Mouse (Mus musculus): Measurements from ENCODE around the gene Tmem132d. TPM values are rescaled to one million over a fixed set of nuclear protein-coding genes. Genes with fewer than 3 reads are reported as not detected.

Tmem132d gene
- polyA plus RNA-seq, 1 experiment from 2014 or later = 2.1 TPM

GRCm38 (mm10) chr5:128336841-128337240 lies 96.0 kb downstream of the Tmem132d start:
- no peaks in the 10 kb centered on the region for H3K36me3 ChIP-seq (ENCODE audit: control insufficient read depth, insufficient read depth, low read length)
- no peaks in the 10 kb centered on the region for H3K27me3 ChIP-seq (ENCODE audit: control insufficient read depth, insufficient read depth, low read length)
- H3K9ac ChIP-seq (ENCODE audit: low read length) = no peak overlapping the region
- H3K4me3 ChIP-seq (ENCODE audit: low read depth, low read length) = no peak overlapping the region
- ATAC-seq (ENCODE audit: insufficient read depth, low FRiP score, low TSS enrichment) (no peak), DNase-seq (ENCODE audit: low spot score) (no peak)
- no peak overlapping the region for H3K27ac ChIP-seq (ENCODE audit: low read depth, low read length)
- no peak overlapping the region for H3K4me2 ChIP-seq (ENCODE audit: low read depth)
- WGBS = 67% methylated on average over 7 of the region's 7 CpGs
- H3K9me3 ChIP-seq (ENCODE audit: control insufficient read depth, low read length) = no peaks in the 10 kb centered on the region
- H3K4me1 ChIP-seq (ENCODE audit: control insufficient read depth, insufficient read depth, low read length) = no peaks in the 10 kb centered on the region

GRCm38 (mm10) chr5:128332766-128333165 lies 100.1 kb downstream of the Tmem132d start:
- no peak for ATAC-seq (ENCODE audit: insufficient read depth, low FRiP score, low TSS enrichment)
- Histone ChIP-seq H3K9ac (ENCODE audit: low read length) (no peak overlapping the region), H3K4me2 (ENCODE audit: low read depth) (no peak overlapping the region), H3K4me1 (ENCODE audit: control insufficient read depth, insufficient read depth, low read length) (no peaks in the 10 kb centered on the region), H3K36me3 (ENCODE audit: control insufficient read depth, insufficient read depth, low read length) (no peaks in the 10 kb centered on the region), H3K9me3 (ENCODE audit: control insufficient read depth, low read length) (no peaks in the 10 kb centered on the region), H3K4me3 (ENCODE audit: low read depth, low read length) (no peak overlapping the region), H3K27me3 (ENCODE audit: control insufficient read depth, insufficient read depth, low read length) (no peaks in the 10 kb centered on the region), H3K27ac (ENCODE audit: low read depth, low read length) (no peak overlapping the region)
- 76% methylated on average over 7 of the region's 7 CpGs for WGBS
- no peak for DNase-seq (ENCODE audit: low spot score)

GRCm38 (mm10) chr5:128330351-128330750 lies 102.5 kb downstream of the Tmem132d start:
- WGBS = 86% methylated on average over 8 of the region's 8 CpGs
- no peak overlapping the region for H3K4me3 ChIP-seq (ENCODE audit: low read depth, low read length)
- ATAC-seq (ENCODE audit: insufficient read depth, low FRiP score, low TSS enrichment) (no peak), DNase-seq (ENCODE audit: low spot score) (no peak)
- no peaks in the 10 kb centered on the region for H3K4me1 ChIP-seq (ENCODE audit: control insufficient read depth, insufficient read depth, low read length)
- H3K27me3 ChIP-seq (ENCODE audit: control insufficient read depth, insufficient read depth, low read length) = no peaks in the 10 kb centered on the region
- H3K27ac ChIP-seq (ENCODE audit: low read depth, low read length) = no peak overlapping the region
- H3K4me2 ChIP-seq (ENCODE audit: low read depth) = no peak overlapping the region
- H3K36me3 ChIP-seq (ENCODE audit: control insufficient read depth, insufficient read depth, low read length) = no peaks in the 10 kb centered on the region
- no peaks in the 10 kb centered on the region for H3K9me3 ChIP-seq (ENCODE audit: control insufficient read depth, low read length)
- no peak overlapping the region for H3K9ac ChIP-seq (ENCODE audit: low read length)

- 76% methylated on average over 2 of the region's 2 CpGs for WGBS
- no peak overlapping the region for H3K9ac ChIP-seq (ENCODE audit: low read length)
- ATAC-seq (ENCODE audit: insufficient read depth, low FRiP score, low TSS enrichment) = no peak
- no peaks in the 10 kb centered on the region for H3K9me3 ChIP-seq (ENCODE audit: control insufficient read depth, low read length)
- H3K36me3 ChIP-seq (ENCODE audit: control insufficient read depth, insufficient read depth, low read length) = no peaks in the 10 kb centered on the region
- H3K4me3 ChIP-seq (ENCODE audit: low read depth, low read length) = no peak overlapping the region
- no peak overlapping the region for H3K27ac ChIP-seq (ENCODE audit: low read depth, low read length)
- no peaks in the 10 kb centered on the region for H3K27me3 ChIP-seq (ENCODE audit: control insufficient read depth, insufficient read depth, low read length)
- DNase-seq (ENCODE audit: low spot score) = no peak
- no peak overlapping the region for H3K4me2 ChIP-seq (ENCODE audit: low read depth)
- H3K4me1 ChIP-seq (ENCODE audit: control insufficient read depth, insufficient read depth, low read length) = no peaks in the 10 kb centered on the region
Observed at GRCm38 (mm10) chr5:128302387-128302786, 130.5 kb downstream of the Tmem132d start.

GRCm38 (mm10) chr5:128291191-128291590 lies 141.7 kb downstream of the Tmem132d start:
- no peak overlapping the region for H3K4me2 ChIP-seq (ENCODE audit: low read depth)
- ATAC-seq (ENCODE audit: insufficient read depth, low FRiP score, low TSS enrichment) = no peak
- no peak overlapping the region for H3K9ac ChIP-seq (ENCODE audit: low read length)
- H3K4me3 ChIP-seq (ENCODE audit: low read depth, low read length) = no peak overlapping the region
- H3K27me3 ChIP-seq (ENCODE audit: control insufficient read depth, insufficient read depth, low read length) = no peaks in the 10 kb centered on the region
- WGBS = 17% methylated on average over 2 of the region's 2 CpGs
- no peaks in the 10 kb centered on the region for H3K9me3 ChIP-seq (ENCODE audit: control insufficient read depth, low read length)
- no peak overlapping the region for H3K27ac ChIP-seq (ENCODE audit: low read depth, low read length)
- no peak for DNase-seq (ENCODE audit: low spot score)
- no peaks in the 10 kb centered on the region for H3K4me1 ChIP-seq (ENCODE audit: control insufficient read depth, insufficient read depth, low read length)
- H3K36me3 ChIP-seq (ENCODE audit: control insufficient read depth, insufficient read depth, low read length) = no peaks in the 10 kb centered on the region

GRCm38 (mm10) chr5:128273255-128273654 lies 159.6 kb downstream of the Tmem132d start:
- H3K27me3 ChIP-seq (ENCODE audit: control insufficient read depth, insufficient read depth, low read length) = no peaks in the 10 kb centered on the region

GRCm38 (mm10) chr5:128267366-128267765 lies 165.5 kb downstream of the Tmem132d start:
- Histone ChIP-seq H3K4me1 (ENCODE audit: control insufficient read depth, insufficient read depth, low read length) (no peaks in the 10 kb centered on the region), H3K9me3 (ENCODE audit: control insufficient read depth, low read length) (no peaks in the 10 kb centered on the region), H3K27ac (ENCODE audit: low read depth, low read length) (no peak overlapping the region), H3K4me3 (ENCODE audit: low read depth, low read length) (no peak overlapping the region), H3K4me2 (ENCODE audit: low read depth) (no peak overlapping the region), H3K36me3 (ENCODE audit: control insufficient read depth, insufficient read depth, low read length) (no peaks in the 10 kb centered on the region), H3K27me3 (ENCODE audit: control insufficient read depth, insufficient read depth, low read length) (no peaks in the 10 kb centered on the region), H3K9ac (ENCODE audit: low read length) (no peak overlapping the region)
- ATAC-seq (ENCODE audit: insufficient read depth, low FRiP score, low TSS enrichment) (no peak), DNase-seq (ENCODE audit: low spot score) (no peak)
- 93% methylated on average over 6 of the region's 6 CpGs for whole genome bisulfite sequencing

More at GRCm38 (mm10) chr5:128273255-128273654, 159.6 kb downstream of the Tmem132d start:
- ATAC-seq (ENCODE audit: insufficient read depth, low FRiP score, low TSS enrichment) = no peak
- H3K4me2 ChIP-seq (ENCODE audit: low read depth) = no peak overlapping the region
- WGBS = 15% methylated on average over 6 of the region's 6 CpGs
- H3K4me1 ChIP-seq (ENCODE audit: control insufficient read depth, insufficient read depth, low read length) = peaks cover 6% of the 10 kb centered on the region; the same call in 1 of the 2 replicates
- H3K36me3 ChIP-seq (ENCODE audit: control insufficient read depth, insufficient read depth, low read length) = no peaks in the 10 kb centered on the region
- no peak overlapping the region for H3K27ac ChIP-seq (ENCODE audit: low read depth, low read length)
- H3K9ac ChIP-seq (ENCODE audit: low read length) = no peak overlapping the region
- no peaks in the 10 kb centered on the region for H3K9me3 ChIP-seq (ENCODE audit: control insufficient read depth, low read length)
- peak; percentile 16 for DNase-seq (ENCODE audit: low spot score)
- H3K4me3 ChIP-seq (ENCODE audit: low read depth, low read length) = no peak overlapping the region

- DNase-seq (ENCODE audit: low spot score) (peak; percentile 48), ATAC-seq (ENCODE audit: insufficient read depth, low FRiP score, low TSS enrichment) (no peak)
- Histone ChIP-seq H3K4me1 (ENCODE audit: control insufficient read depth, insufficient read depth, low read length) (no peaks in the 10 kb centered on the region), H3K27me3 (ENCODE audit: control insufficient read depth, insufficient read depth, low read length) (no peaks in the 10 kb centered on the region), H3K9me3 (ENCODE audit: control insufficient read depth, low read length) (no peaks in the 10 kb centered on the region; the same call in 1 of the 2 replicates), H3K4me3 (ENCODE audit: low read depth, low read length) (no peak overlapping the region), H3K36me3 (ENCODE audit: control insufficient read depth, insufficient read depth, low read length) (no peaks in the 10 kb centered on the region), H3K4me2 (ENCODE audit: low read depth) (no peak overlapping the region), H3K27ac (ENCODE audit: low read depth, low read length) (no peak overlapping the region), H3K9ac (ENCODE audit: low read length) (no peak overlapping the region)
- WGBS = 50% methylated on average over 4 of the region's 4 CpGs
Observed at GRCm38 (mm10) chr5:128244219-128244618, 188.7 kb downstream of the Tmem132d start.

GRCm38 (mm10) chr5:128236638-128237335 lies 196.1 kb downstream of the Tmem132d start:
- H3K9ac ChIP-seq (ENCODE audit: low read length) = no peak overlapping the region
- no peak for ATAC-seq (ENCODE audit: insufficient read depth, low FRiP score, low TSS enrichment)
- H3K36me3 ChIP-seq (ENCODE audit: control insufficient read depth, insufficient read depth, low read length) = no peaks in the 10 kb centered on the region
- no peak overlapping the region for H3K4me3 ChIP-seq (ENCODE audit: low read depth, low read length)
- no peak for DNase-seq (ENCODE audit: low spot score)
- no peaks in the 10 kb centered on the region for H3K9me3 ChIP-seq (ENCODE audit: control insufficient read depth, low read length)
- no peak overlapping the region for H3K27ac ChIP-seq (ENCODE audit: low read depth, low read length)
- 47% methylated on average over 9 of the region's 9 CpGs for WGBS
- H3K27me3 ChIP-seq (ENCODE audit: control insufficient read depth, insufficient read depth, low read length) = no peaks in the 10 kb centered on the region
- H3K4me1 ChIP-seq (ENCODE audit: control insufficient read depth, insufficient read depth, low read length) = peaks cover 4% of the 10 kb centered on the region; the same call in 1 of the 2 replicates
- no peak overlapping the region for H3K4me2 ChIP-seq (ENCODE audit: low read depth)

All from neural tube, embryonic 11.5 days (tissue).